Mouse (Mus musculus) stomach, embryonic 15.5 days (tissue): ENCODE data around the gene Pfn1. TPM values are rescaled to one million over a fixed set of nuclear protein-coding genes. Genes with fewer than 3 reads are reported as not detected.

ENCODE experiments used
- ATAC-seq: fragments of 200-750 bp; cut with Nextera tagmentation; 2 replicates; pipeline ENCODE4 v1.8.0; 2017; ENCODE audit warnings: low read depth, moderate number of reproducible peaks, moderate TSS enrichment; ENCODE audit not compliant: insufficient read depth, low FRiP score
- H3K27ac ChIP-seq: fragments of 300-500 bp; sonication (generic); 2 replicates; pipeline ENCODE4 v1.5.1; 2015; ENCODE audit warnings: mild to moderate bottlenecking, inconsistent platforms
- H3K27me3 ChIP-seq: fragments of 300-500 bp; sonication (generic); replicated peaks from 2 replicates; pipeline ENCODE4 v1.6.1; 2015; ENCODE audit warnings: inconsistent platforms
- H3K36me3 ChIP-seq: fragments of 300-500 bp; sonication (generic); 2 replicates; pipeline ENCODE4 v1.6.1; 2015; ENCODE audit warnings: inconsistent platforms
- H3K4me1 ChIP-seq: fragments of 300-500 bp; sonication (generic); 2 replicates; pipeline ENCODE4 v1.6.1; 2015; ENCODE audit warnings: inconsistent platforms
- H3K4me2 ChIP-seq: fragments of 300-500 bp; sonication (generic); 2 replicates; pipeline ENCODE4 v1.6.1; 2015; ENCODE audit warnings: mild to moderate bottlenecking, inconsistent platforms
- H3K4me3 ChIP-seq: fragments of 300-500 bp; sonication (generic); replicated peaks from 2 replicates; pipeline ENCODE4 v1.5.1; 2015; ENCODE audit warnings: inconsistent platforms
- H3K9ac ChIP-seq: fragments of 300-500 bp; sonication (generic); 2 replicates; pipeline ENCODE4 v1.6.1; 2015; ENCODE audit warnings: inconsistent platforms
- H3K9me3 ChIP-seq: fragments of 300-500 bp; sonication (generic); 2 replicates; pipeline ENCODE4 v1.6.1; 2016; ENCODE audit warnings: inconsistent platforms
- WGBS: fragments of 180-500 bp; shearing (Covaris S2); methylation state at CpG from one replicate; pipeline ENCODE4 v1.1.7; 2015; 5-methylcytosine and 5-hydroxymethylcytosine counted together
- polyA plus RNA-seq: library from polyadenylated mRNA; unstranded; fragments of >200 nt; fragmentation: Nextera tagmentation; extraction: Ambion mirVana; gene quantifications from 2 replicates; pipeline ENCODE4 v1.2.1, GENCODE M21; 2015

Pfn1 gene
- polyA plus RNA-seq, 1 experiment from 2014 or later = 1,701 TPM

GRCm38 (mm10) chr11:70671333-70672047, 17.0 kb upstream of the Pfn1 start:
- WGBS = 85% methylated on average over 16 of the region's 16 CpGs
- no peak overlapping the region for H3K27ac ChIP-seq
- no peak overlapping the region for H3K4me3 ChIP-seq

GRCm38 (mm10) chr11:70670483-70670882, 16.0 kb upstream of the Pfn1 start:
- ATAC-seq = no peak
- Histone ChIP-seq H3K4me2 (peak overlapping the region; percentile 80), H3K27me3 (no peaks in the 10 kb centered on the region), H3K27ac (peak overlapping the region; percentile 99), H3K9me3 (no peaks in the 10 kb centered on the region), H3K36me3 (peaks cover 6% of the 10 kb centered on the region; the same call in 1 of the 2 replicates), H3K4me3 (peak overlapping the region; percentile 62), H3K9ac (peak overlapping the region; percentile 45), H3K4me1 (peaks cover 22% of the 10 kb centered on the region)
- WGBS = 46% methylated on average over 14 of the region's 14 CpGs

More at GRCm38 (mm10) chr11:70671333-70672047, 17.0 kb upstream of the Pfn1 start:
- H3K27me3 ChIP-seq = no peaks in the 10 kb centered on the region
- no peak overlapping the region for H3K9ac ChIP-seq
- ATAC-seq = no peak
- peaks cover 8% of the 10 kb centered on the region for H3K36me3 ChIP-seq
- no peak overlapping the region for H3K4me2 ChIP-seq
- no peaks in the 10 kb centered on the region for H3K9me3 ChIP-seq
- H3K4me1 ChIP-seq = peaks cover 17% of the 10 kb centered on the region

- H3K9ac ChIP-seq = peak overlapping the region; percentile 45
- 1% methylated on average over 31 of the region's 31 CpGs for WGBS
- H3K27me3 ChIP-seq = no peaks in the 10 kb centered on the region
- peak; percentile 12 for ATAC-seq
- peaks cover 22% of the 10 kb centered on the region for H3K4me1 ChIP-seq
- peak overlapping the region; percentile 62 for H3K4me3 ChIP-seq
- peaks cover 13% of the 10 kb centered on the region for H3K36me3 ChIP-seq
- H3K9me3 ChIP-seq = no peaks in the 10 kb centered on the region
- H3K27ac ChIP-seq = peak overlapping the region; percentile 99
- peak overlapping the region; percentile 80 for H3K4me2 ChIP-seq
Observed at GRCm38 (mm10) chr11:70669582-70670345, 15.3 kb upstream of the Pfn1 start.

GRCm38 (mm10) chr11:70668771-70669505, 14.5 kb upstream of the Pfn1 start, which contains the start of gene Spag7:
Spag7 (minus strand) TSS chr11:70669416.
- Histone ChIP-seq H3K4me3 (peak within 1 kb of the TSS; percentile 62), H3K27ac (peak within 1 kb of the TSS; percentile 99), H3K36me3 (peaks cover 21% of the 10 kb centered on the region), H3K4me2 (peak within 1 kb of the TSS; percentile 80), H3K9ac (peak within 1 kb of the TSS; percentile 45), H3K9me3 (no peaks in the 10 kb centered on the region), H3K27me3 (no peaks in the 10 kb centered on the region), H3K4me1 (peaks cover 22% of the 10 kb centered on the region)
- under 1% methylated on average over 44 of the region's 44 CpGs for WGBS
- ATAC-seq = peak; percentile 96

GRCm38 (mm10) chr11:70668335-70668770, 13.9 kb upstream of the Pfn1 start:
- H3K9ac ChIP-seq = peak overlapping the region; percentile 40; the same call in 1 of the 2 replicates
- no peaks in the 10 kb centered on the region for H3K9me3 ChIP-seq
- peaks cover 25% of the 10 kb centered on the region for H3K36me3 ChIP-seq
- H3K4me2 ChIP-seq = peak overlapping the region; percentile 80
- peak; percentile 39 for ATAC-seq
- H3K4me1 ChIP-seq = peaks cover 22% of the 10 kb centered on the region
- H3K27me3 ChIP-seq = no peaks in the 10 kb centered on the region
- peak overlapping the region; percentile 99 for H3K27ac ChIP-seq
- H3K4me3 ChIP-seq = peak overlapping the region; percentile 62
- under 1% methylated on average over 15 of the region's 15 CpGs for WGBS

GRCm38 (mm10) chr11:70667271-70668150, 13.1 kb upstream of the Pfn1 start:
- ATAC-seq = no peak
- H3K9me3 ChIP-seq = no peaks in the 10 kb centered on the region
- 62% methylated on average over 14 of the region's 14 CpGs for WGBS
- H3K4me1 ChIP-seq = peaks cover 22% of the 10 kb centered on the region
- H3K4me2 ChIP-seq = peak overlapping the region; percentile 80
- peaks cover 33% of the 10 kb centered on the region for H3K36me3 ChIP-seq
- H3K27ac ChIP-seq = peak overlapping the region; percentile 99
- peak overlapping the region; percentile 3; the same call in 1 of the 2 replicates for H3K9ac ChIP-seq
- no peaks in the 10 kb centered on the region for H3K27me3 ChIP-seq
- H3K4me3 ChIP-seq = peak overlapping the region; percentile 62

GRCm38 (mm10) chr11:70666687-70667086, 12.2 kb upstream of the Pfn1 start:
- no peak for ATAC-seq
- Histone ChIP-seq H3K36me3 (peaks cover 35% of the 10 kb centered on the region), H3K9ac (no peak overlapping the region; the same call in 1 of the 2 replicates), H3K9me3 (no peaks in the 10 kb centered on the region), H3K4me3 (no peak overlapping the region), H3K27me3 (no peaks in the 10 kb centered on the region), H3K27ac (no peak overlapping the region), H3K4me2 (no peak overlapping the region), H3K4me1 (peaks cover 22% of the 10 kb centered on the region)
- WGBS = 94% methylated on average over 8 of the region's 8 CpGs

GRCm38 (mm10) chr11:70664741-70665140, 10.3 kb upstream of the Pfn1 start:
- Histone ChIP-seq H3K4me1 (peaks cover 15% of the 10 kb centered on the region), H3K9me3 (no peaks in the 10 kb centered on the region), H3K27ac (no peak overlapping the region), H3K4me3 (no peak overlapping the region), H3K27me3 (no peaks in the 10 kb centered on the region), H3K4me2 (no peak overlapping the region), H3K9ac (no peak overlapping the region), H3K36me3 (peaks cover 39% of the 10 kb centered on the region)
- ATAC-seq = no peak
- 91% methylated on average over 9 of the region's 9 CpGs for WGBS

GRCm38 (mm10) chr11:70663957-70664356, 9.5 kb upstream of the Pfn1 start:
- no peak for ATAC-seq
- H3K36me3 ChIP-seq = peaks cover 39% of the 10 kb centered on the region
- 94% methylated on average over 6 of the region's 6 CpGs for WGBS

GRCm38 (mm10) chr11:70663101-70663500, 8.7 kb upstream of the Pfn1 start:
- 92% methylated on average over 8 of the region's 8 CpGs for WGBS
- H3K4me3 ChIP-seq = no peak overlapping the region
- ATAC-seq = no peak
- no peak overlapping the region for H3K4me2 ChIP-seq
- H3K27ac ChIP-seq = no peak overlapping the region
- peaks cover 39% of the 10 kb centered on the region for H3K36me3 ChIP-seq
- H3K9ac ChIP-seq = no peak overlapping the region
- H3K4me1 ChIP-seq = peaks cover 20% of the 10 kb centered on the region
- no peaks in the 10 kb centered on the region for H3K27me3 ChIP-seq
- H3K9me3 ChIP-seq = no peaks in the 10 kb centered on the region

More at GRCm38 (mm10) chr11:70663957-70664356, 9.5 kb upstream of the Pfn1 start:
- Histone ChIP-seq H3K4me3 (no peak overlapping the region), H3K4me2 (no peak overlapping the region), H3K9ac (no peak overlapping the region), H3K27me3 (no peaks in the 10 kb centered on the region), H3K4me1 (peaks cover 15% of the 10 kb centered on the region), H3K27ac (no peak overlapping the region), H3K9me3 (no peaks in the 10 kb centered on the region)

- peaks cover 33% of the 10 kb centered on the region for H3K36me3 ChIP-seq
- no peaks in the 10 kb centered on the region for H3K9me3 ChIP-seq
- WGBS = 85% methylated on average over 8 of the region's 8 CpGs
- no peak overlapping the region for H3K4me2 ChIP-seq
- H3K9ac ChIP-seq = no peak overlapping the region
- no peak for ATAC-seq
- no peaks in the 10 kb centered on the region for H3K27me3 ChIP-seq
- peaks cover 26% of the 10 kb centered on the region for H3K4me1 ChIP-seq
- no peak overlapping the region for H3K27ac ChIP-seq
- no peak overlapping the region for H3K4me3 ChIP-seq
Observed at GRCm38 (mm10) chr11:70660571-70660970, 6.1 kb upstream of the Pfn1 start.
